Mouse (Mus musculus) kidney, adult 9 months (tissue): ENCODE measurements around the gene Trak1.
A peak's percentile ranks its signal among the peaks of the same experiment; 100 is the strongest.

Experiments used
- DNase-seq: peaks from one replicate; pipeline ENCODE4 v3.0.0; 2022

The Trak1 gene

DNA sequence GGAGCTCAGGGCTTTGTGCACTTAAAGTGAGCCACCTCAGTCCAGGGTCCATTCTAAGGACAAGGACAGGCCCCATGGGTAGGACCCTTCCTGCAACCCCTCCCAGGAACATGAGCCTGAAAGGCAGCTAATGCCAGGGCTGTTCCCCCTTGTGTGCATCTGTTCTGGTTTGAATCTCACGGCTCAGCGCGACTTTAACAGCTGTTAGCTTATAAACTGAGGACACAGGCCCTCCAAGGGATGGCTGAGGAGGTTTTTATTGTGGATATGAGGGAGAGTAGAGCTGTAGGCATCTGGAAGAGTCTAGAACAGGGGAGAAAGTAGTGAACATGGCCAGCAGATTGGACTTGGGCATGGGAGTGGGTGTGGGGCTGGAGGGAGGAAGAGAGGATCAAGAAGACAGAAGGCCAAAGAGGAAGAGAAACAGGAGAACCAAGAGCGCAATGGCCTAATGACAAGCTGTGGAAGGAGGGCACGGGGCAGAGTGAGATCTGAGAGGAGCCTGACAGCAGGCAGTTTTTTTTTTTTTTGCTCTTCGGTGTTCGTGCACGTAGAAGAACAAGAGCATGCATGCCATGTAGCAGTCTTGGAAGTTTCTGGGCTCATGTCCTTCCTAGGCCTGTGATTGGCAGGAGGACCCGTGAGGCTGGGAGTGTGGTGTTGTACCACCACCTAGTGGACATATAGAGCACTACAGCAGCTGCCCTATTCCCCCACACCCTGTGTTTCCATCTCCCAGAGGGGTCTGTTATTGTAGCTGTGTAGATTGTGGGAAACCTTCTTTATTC is 77.0 kb downstream of the Trak1 start:
- DNase-seq: peak; percentile 70

DNA sequence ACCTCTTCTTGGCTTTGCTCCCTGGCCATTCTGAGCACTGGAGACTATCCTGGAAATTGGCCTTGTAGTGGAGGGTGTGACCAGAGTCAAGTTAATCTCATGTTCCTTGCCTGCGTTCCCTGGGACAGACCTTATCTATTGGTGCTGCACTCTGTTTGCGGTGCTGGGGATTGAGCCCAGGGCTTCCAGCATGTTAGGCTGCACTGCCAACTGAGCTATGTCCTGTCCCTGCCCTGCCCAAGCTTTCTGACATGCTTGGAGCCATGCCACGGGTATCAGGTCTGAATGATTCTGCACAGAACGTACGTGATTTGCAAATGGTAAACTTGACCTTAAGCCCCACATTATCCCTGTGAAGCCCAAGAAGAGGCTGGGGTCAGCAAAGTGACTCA is 77.6 kb downstream of the Trak1 start:
- DNase-seq: no peak

- DNase-seq: peak; percentile 92
Measured at GRCm38 (mm10) chr9:121376094-121376493, 78.8 kb downstream of the Trak1 start.

DNA sequence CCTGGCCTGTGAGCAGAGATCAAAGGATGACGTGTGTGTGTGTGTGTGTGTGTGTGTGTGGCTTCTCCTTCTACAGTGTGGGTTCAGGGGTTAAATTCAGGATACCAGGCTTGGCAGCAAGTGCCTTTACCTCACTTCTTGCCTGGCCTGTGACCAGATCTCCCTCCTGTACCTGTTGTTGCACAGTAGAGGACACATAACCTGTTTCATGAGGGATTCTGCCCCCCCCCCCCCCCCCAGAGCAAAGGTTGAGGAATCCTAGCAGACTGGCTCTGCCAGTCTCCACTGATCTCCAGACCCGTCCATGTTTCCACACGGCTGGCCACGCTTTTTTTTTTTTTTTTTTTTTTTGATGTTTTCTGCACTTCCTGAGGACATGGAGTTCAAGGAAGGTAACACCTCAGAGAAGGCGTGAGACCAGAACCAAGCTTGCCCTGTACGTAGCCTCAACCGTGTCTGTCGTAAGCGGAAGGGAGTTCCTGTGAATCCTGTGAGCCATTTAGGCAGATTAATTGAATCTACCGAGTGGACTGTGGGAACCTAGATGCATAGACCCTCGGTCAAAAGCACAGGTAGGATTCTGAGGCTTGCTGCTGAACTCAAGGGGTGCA is 83.1 kb downstream of the Trak1 start:
- peak; percentile 76 for DNase-seq

DNA sequence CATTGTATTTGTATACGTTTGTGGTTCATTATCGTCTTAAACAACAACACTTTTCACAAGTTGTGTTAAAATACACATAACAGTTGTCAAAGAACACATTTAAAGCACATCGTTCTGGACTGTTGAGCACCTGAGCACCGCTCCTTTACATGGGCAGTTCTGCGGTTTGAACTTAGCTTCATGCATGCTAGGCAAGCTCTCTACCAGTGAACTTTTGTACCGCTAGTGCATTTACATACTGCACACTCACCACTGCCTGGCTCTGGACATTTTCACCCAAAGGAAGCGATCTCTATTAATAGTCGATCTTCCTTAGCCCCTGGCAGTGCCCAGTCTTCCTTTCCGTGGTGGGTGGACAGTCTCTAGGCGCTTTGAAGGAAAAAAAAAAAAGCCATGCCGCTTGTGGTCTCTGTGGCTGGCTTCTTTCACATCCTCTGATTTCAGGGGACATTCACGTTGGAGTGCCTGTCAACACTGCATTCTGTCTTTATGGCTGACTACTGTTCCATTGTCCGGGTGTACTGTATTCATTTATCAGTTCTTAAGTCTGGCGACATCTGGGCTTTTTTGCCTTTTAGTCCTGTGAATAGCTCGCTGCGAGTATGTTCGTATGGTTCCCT is 84.5 kb downstream of the Trak1 start:
- no peak for DNase-seq

- DNase-seq: peak; percentile 85
Measured at GRCm38 (mm10) chr9:121382568-121382967, 85.3 kb downstream of the Trak1 start.

- DNase-seq: peak; percentile 88
Measured at GRCm38 (mm10) chr9:121383180-121383586, 85.9 kb downstream of the Trak1 start.

DNA sequence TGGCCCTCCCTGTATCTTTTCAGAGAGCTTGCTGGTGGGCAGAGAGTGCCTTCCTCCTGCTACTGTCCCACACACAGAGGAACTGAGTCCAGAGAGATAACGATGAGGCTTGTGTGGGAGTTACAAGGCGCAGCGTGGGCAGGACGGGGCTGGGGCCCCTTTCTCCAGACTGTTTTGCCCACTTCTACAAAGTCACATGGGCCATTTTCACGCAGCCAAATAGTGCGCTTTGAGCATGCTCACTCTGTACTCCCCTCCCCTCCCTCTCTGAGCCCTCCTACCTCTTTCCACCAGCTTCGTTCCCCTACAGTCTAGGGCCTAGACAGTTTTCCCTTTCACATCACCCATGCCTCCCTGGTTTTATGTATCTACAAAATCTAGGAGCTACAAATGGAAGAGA is 87.3 kb downstream of the Trak1 start:
- DNase-seq: no peak

- DNase-seq: peak; percentile 93
Measured at GRCm38 (mm10) chr9:121385091-121385748, 87.9 kb downstream of the Trak1 start.

DNA sequence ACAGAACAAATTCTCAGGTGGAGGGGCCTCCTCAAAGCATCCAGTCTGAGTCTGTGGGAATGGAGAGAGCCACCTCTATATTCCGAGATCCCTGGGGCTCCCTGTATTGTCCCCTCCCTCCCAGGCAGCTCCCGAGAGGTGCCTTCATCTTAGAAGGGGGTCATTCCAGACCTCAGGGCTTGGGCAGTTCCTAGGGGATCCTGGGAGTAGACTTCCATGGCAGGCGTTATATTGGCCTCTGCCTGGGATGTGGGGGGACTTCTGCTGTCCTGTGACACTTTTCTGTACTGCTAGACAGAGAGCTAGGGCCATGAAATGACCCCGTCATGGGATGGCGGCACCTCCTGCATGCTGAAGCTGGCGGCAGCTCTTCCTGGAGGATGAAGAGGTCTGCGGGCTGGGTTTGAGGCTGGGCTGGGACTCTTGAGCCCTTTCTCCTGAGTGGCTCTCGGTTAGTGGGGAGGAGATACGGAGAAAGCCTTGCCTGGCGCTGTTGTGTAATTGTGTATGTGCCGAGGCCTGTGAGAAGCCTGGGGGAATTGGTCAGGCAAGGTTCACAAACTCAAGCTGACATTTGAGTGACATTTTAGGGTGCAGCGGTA is 88.5 kb downstream of the Trak1 start:
- no peak for DNase-seq

DNA sequence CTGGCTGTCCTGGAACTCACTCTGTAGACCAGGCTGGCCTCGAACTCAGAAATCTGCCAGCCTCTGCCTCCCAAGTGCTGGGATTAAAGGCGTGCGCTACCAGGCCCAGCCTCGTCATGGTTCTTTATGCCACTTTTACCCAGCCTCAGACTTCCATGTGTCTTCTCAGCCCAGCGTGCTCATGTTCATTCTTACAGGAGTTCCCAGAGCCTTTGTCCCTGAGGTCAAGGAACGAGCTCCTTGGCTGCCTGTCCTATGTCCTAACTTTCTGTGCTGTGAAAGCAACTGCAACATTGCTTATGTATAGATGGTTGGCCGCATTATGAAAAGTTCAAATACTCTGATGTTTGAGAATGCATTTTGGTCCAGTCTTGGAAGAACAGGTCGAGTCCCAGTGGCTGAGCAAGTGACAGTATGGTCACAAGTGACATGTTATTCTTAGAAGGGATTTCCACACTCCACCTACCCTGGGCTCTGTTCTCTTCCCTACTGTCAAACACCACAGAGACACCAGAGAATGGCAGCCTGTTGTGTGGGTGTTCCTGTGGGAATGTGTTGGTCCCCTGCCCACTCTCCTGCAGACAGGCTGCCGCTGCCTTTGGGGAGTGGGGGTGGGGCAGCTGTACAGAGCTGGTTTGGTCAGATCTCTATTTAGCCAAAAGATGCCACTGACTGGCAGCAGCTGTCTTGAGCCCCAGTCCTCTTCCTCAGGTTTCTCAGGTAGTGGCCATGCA is 90.4 kb downstream of the Trak1 start:
- DNase-seq: no peak

DNA sequence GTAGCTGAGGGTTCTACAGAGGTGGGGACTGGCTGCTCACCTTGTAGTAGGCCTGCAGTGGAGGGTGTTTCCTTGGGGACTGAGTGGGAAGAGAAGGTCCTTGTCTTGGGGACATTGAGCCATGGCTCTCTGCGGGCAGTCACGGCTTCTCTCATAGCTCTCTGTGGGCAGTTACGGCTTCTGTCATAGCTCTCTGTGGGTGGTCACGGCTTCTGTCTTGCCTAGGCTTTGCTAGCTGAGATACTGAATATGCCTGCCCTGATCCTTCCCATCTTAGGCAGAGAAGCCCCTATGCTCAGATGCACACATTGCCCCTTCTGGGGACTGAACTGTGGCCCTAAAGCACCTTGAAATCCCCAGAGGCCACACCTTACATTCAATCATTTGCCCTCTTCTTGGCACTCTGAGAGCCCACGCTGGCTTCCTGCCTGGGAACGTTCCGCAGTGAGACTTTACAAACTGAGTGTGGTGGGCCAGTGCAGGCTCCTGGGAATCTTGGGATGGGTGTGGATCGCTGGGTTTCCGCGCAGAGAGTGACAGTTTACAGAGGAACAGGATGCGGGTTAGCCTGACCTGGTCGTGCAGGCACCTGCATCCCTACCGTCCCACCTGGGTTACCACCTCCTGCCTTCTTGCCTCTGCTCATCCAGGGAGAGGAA is 91.1 kb downstream of the Trak1 start:
- DNase-seq: no peak

GRCm38 (mm10) chr9:121389258-121389657 is 92.0 kb downstream of the Trak1 start:
- no peak for DNase-seq

GRCm38 (mm10) chr9:121391898-121392297 is 94.6 kb downstream of the Trak1 start:
- DNase-seq: no peak

DNA sequence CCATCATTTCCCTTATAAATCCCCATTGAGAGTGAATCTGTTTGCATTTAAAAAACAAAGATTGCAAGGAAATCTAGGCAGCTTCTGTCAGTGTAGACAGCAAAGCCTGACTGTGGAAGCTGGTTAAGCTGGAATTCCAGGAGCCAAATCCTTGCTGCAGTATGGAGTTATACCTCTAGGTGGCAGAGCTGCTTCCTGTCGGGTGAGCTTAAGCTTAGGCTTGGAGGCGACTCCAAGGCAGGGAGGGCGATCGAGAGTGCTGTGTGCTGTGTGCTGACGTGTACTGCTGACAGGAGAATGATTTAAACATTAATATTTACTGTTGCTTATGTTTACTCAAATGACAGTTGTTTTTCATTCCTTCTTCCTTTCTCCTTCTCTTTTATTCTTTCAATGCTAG is 95.1 kb downstream of the Trak1 start:
- peak; percentile 86 for DNase-seq

DNA sequence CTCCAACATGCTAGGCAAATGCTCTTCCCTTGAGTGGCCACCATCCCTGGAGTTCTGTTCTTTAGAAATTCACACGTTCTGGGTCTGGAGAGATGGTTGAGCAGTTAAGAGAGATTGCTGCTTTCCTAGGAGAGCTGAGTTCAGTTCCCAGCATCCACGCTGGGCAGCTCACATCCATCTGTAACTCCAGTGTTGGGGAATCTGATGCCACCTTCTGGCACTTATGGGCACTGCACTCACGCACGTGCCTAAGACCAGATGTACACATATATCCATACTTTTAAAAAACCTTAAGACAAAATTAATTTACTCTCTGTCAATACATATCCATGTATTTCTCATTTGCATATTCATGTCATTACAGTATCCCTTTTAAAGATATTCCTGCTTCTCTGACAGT is 95.8 kb downstream of the Trak1 start:
- no peak for DNase-seq

DNA sequence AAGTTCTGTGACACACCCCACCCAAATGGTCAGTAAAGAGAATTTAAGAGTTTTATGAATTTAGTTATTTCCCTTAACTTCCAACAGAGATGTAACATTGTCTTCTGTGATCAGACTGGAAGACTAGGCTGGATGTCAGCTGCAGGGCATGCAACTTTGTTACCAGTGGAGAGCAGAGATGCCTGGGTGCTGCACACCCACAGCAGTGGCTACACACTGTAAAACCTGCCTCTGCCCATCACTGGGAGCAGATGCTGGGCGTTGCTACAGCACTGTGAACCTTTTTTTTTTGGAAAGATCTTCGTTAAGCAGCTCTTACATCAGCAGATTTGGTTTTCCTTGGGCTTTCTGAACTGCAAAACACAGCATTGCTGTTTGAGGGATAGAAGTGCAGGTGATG is 97.6 kb downstream of the Trak1 start:
- no peak for DNase-seq

- DNase-seq: no peak
Measured at GRCm38 (mm10) chr9:121395812-121396211, 98.5 kb downstream of the Trak1 start.

GRCm38 (mm10) chr9:121398100-121398760 is 100.9 kb downstream of the Trak1 start:
- DNase-seq: no peak

DNA sequence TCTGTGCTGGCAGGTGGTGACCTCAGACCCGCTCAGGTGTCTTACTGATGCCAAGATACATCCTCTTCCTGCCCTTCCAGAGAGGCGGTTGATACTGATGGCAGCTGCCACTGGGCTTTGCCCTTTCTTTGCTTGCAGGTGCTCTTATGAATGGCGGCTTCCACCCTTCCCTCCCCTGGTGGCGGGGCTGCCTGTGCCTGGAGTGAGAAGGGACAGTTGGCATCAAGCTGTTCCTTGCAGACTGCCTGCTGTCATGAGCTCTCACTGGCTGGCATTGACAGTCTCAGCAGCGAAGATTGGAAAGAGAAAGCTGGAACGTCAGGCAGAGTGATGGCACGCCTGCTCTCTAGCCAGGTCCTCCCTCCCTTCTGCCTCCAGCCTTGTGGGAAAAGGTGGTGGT is 101.5 kb downstream of the Trak1 start:
- no peak for DNase-seq

- no peak for DNase-seq
Measured at GRCm38 (mm10) chr9:121400608-121401007, 103.3 kb downstream of the Trak1 start.
